ENCODE assay signal across 8 mouse cellular contexts in genomic region chr17:44105287-44106138, GRCm38 (mm10). TPM values are rescaled to one million over a fixed set of nuclear protein-coding genes. Genes with fewer than 3 reads are reported as not detected.
DNase-seq lines count a peak whose midpoint lies in the region; ATAC-seq and TF ChIP-seq lines count a peak whose summit lies in the region.

Gene Enpp4 (minus strand): TSS chr17:44105809.

- WGBS in hindbrain, embryonic 16.5 days, result under 1% methylated on average over 66 of the region's 76 CpGs
- WGBS in macrophage (ENCODE audit: missing documents), result 2% methylated on average over 67 of the region's 76 CpGs

- H3K4me1 ChIP-seq in hindbrain, embryonic 16.5 days (ENCODE audit: control insufficient read depth, insufficient read depth, low read depth, low read length), result peaks cover 4% of the 10 kb centered on the region

- no peak for TF ChIP-seq CTCF in gastrocnemius, adult 2 months (IDR thresholded peaks at IDR 0.05)
- no peak; the same call in 1 of the 2 replicates for TF ChIP-seq CTCF in left cerebral cortex, adult 2 months (IDR thresholded peaks at IDR 0.05)

- H3K27ac ChIP-seq in gastrocnemius, adult 2 months, result peak within 1 kb of the TSS; percentile 97
- peak within 1 kb of the TSS; percentile 59 for H3K27ac ChIP-seq in hindbrain, embryonic 16.5 days (ENCODE audit: low read depth, low read length)
- H3K27ac ChIP-seq in left cerebral cortex, adult 2 months, result peak within 1 kb of the TSS; percentile 85
- H3K27ac ChIP-seq in macrophage, result no peak within 1 kb of the TSS

- peak within 1 kb of the TSS; percentile 95 for H3K4me2 ChIP-seq in hindbrain, embryonic 16.5 days (ENCODE audit: low read length)

- intact Hi-C loops in gastrocnemius, adult 2 months (cut with DNase I), result no loop called here
- intact Hi-C loops in left cerebral cortex, adult 2 months (cut with DNase I), result loop anchor here (1.0 to 2.0 kb wide), 2 partner anchors 14 to 27 kb away; partner anchors contain the start of gene Enpp5

- H3K27me3 ChIP-seq in hindbrain, embryonic 16.5 days (replicated peaks; ENCODE audit: control insufficient read depth, insufficient read depth, low read length), result no peaks in the 10 kb centered on the region; the same call in 1 of the 2 replicates

- peak within 1 kb of the TSS; percentile 80 for H3K9ac ChIP-seq in hindbrain, embryonic 16.5 days (ENCODE audit: low read depth, low read length)

- peak; percentile 97 for DNase-seq in gastrocnemius, adult 2 months
- DNase-seq in left cerebral cortex, adult 2 months (ENCODE audit: extremely low spot score in 1 of 2, low spot score in 2 of 2), result peak; percentile 91 to 94
- peak; percentile 87 for DNase-seq in retina, postnatal 7 days (ENCODE audit: low read depth, low spot score)
- DNase-seq in urinary bladder, adult 18-20 months (ENCODE audit: low spot score in 2 of 2), result peak; percentile 83 to 85

- peak; percentile 95 for ATAC-seq in activated CD4-positive, CD25-positive, alpha-beta regulatory T cell, adult 4 months
- ATAC-seq in common myeloid progenitor, adult 5-6 weeks (replicated peaks; ENCODE audit: low read depth, poor library complexity, severe bottlenecking), result peak; percentile 90
- peak; percentile 100 for ATAC-seq in hindbrain, embryonic 16.5 days

- H3K79me2 ChIP-seq in macrophage (ENCODE audit: inconsistent target), result no peaks in the 10 kb centered on the region

- H3K4me3 ChIP-seq in gastrocnemius, adult 2 months, result peak within 1 kb of the TSS; percentile 81
- peak within 1 kb of the TSS; percentile 80 for H3K4me3 ChIP-seq in hindbrain, embryonic 16.5 days (ENCODE audit: low read length)
- H3K4me3 ChIP-seq in left cerebral cortex, adult 2 months, result peak within 1 kb of the TSS; percentile 59
- peak within 1 kb of the TSS; percentile 18; the same call in 1 of the 2 replicates for H3K4me3 ChIP-seq in macrophage (ENCODE audit: inconsistent target)

- no peaks in the 10 kb centered on the region for H3K9me3 ChIP-seq in hindbrain, embryonic 16.5 days (ENCODE audit: control insufficient read depth, low read length)

- H3K36me3 ChIP-seq in hindbrain, embryonic 16.5 days (ENCODE audit: control insufficient read depth, insufficient read depth, low read length), result no peaks in the 10 kb centered on the region
- no peaks in the 10 kb centered on the region for H3K36me3 ChIP-seq in macrophage (ENCODE audit: inconsistent target)

RNA-seq across cellular contexts. Expression of gene Enpp4, which starts in this region (rescaled TPM):
- 1 to 10 TPM; 3.6 to 4.2 TPM for polyA plus RNA-seq in activated CD4-positive, CD25-positive, alpha-beta regulatory T cell, adult 4 months (2017; shearing (Covaris generic))
- total RNA-seq in common myeloid progenitor, adult 5-6 weeks (2017), result 14.4 and 19.3 TPM in 2 replicates
- 10 to 100 TPM; 34.6 to 41.2 TPM for total RNA-seq in gastrocnemius, adult 2 months (2021)
- 6.2 and 6.8 TPM in 2 replicates for polyA plus RNA-seq in hindbrain, embryonic 16.5 days (2015; fragmentation: Nextera tagmentation; extraction: Ambion mirVana)
- 10 to 100 TPM; 12.5 to 14.1 TPM for total RNA-seq in left cerebral cortex, adult 2 months (2021)
- 1 to 10 TPM in 15 of 26 experiments, under 1 TPM in 7, not detected in 4; 0.28 to 7.4 (median 4.4) TPM for total RNA-seq in macrophage (2018; cell fraction: chromatin; rRNA removed)
- total RNA-seq in macrophage (2018; cell fraction: cytosol; rRNA removed), result 10 to 100 TPM in 13 of 26 experiments, 1 to 10 TPM in 11, under 1 TPM in 2; 0.65 to 22.6 (median 7.4) TPM
- 10 to 100 TPM in 13 of 26 experiments, 1 to 10 TPM in 13; 1.3 to 41.8 (median 13.7) TPM for total RNA-seq in macrophage (2018; cell fraction: nucleus; rRNA removed)
- 0.75 to 3.3 TPM (median 0.94 TPM) in 3 replicates for polyA plus RNA-seq in macrophage (2018)

Comparison
In these comparisons a context has a peak if more than half of its experiments do, and no peak if none do; other contexts are left out.
1. H3K4me3 ChIP-seq: peak in every context shown above with its lines; median percentile 81 in gastrocnemius, adult 2 months; 80 in hindbrain, embryonic 16.5 days; 59 in left cerebral cortex, adult 2 months; 18 in macrophage.